Mouse (Mus musculus): ENCODE results near the gene Nsun2.

- TF ChIP-seq CTCF (IDR thresholded peaks at IDR 0.05; ENCODE audit: low read depth) (no peak), EP300 (IDR thresholded peaks at IDR 0.05; ENCODE audit: low read depth) (no peak)
These were observed 112.3 kb downstream of the Nsun2 start for GRCm38 (mm10) chr13:69645694-69646423.
